Mouse (Mus musculus) midbrain, embryonic 14.5 days (tissue): ENCODE measurements at regions not wholly inside any gene's neighbourhood (a gene's known extent, or its start where the extent isn't known, plus 50 kb on each side); places are given as distances from the start of the nearest gene placed in this dataset.
A peak's percentile ranks its signal among the peaks of the same experiment; 100 is the strongest.

Experiments
- ATAC-seq: fragments of 200-750 bp; cut with Nextera tagmentation; 2 replicates; pipeline ENCODE4 v1.8.0; 2017; ENCODE audit warnings: moderate number of reproducible peaks, moderate library complexity; ENCODE audit not compliant: low FRiP score, low TSS enrichment
- DNase-seq: peaks from one replicate; pipeline ENCODE4 v3.0.0-alpha.2; 2015
- H3K27ac ChIP-seq: fragments of 300-500 bp; sonication (generic); replicated peaks from 2 replicates; pipeline ENCODE4 v1.5.1; 2014; ENCODE audit warnings: mild to moderate bottlenecking, low read depth, low read length, moderate library complexity
- H3K27me3 ChIP-seq: fragments of 300-500 bp; sonication (generic); 2 replicates; pipeline ENCODE4 v1.6.1; 2014; ENCODE audit warnings: low read length, control low read depth, mixed read lengths; ENCODE audit not compliant: control insufficient read depth, insufficient read depth
- H3K36me3 ChIP-seq: fragments of 300-500 bp; sonication (generic); 2 replicates; pipeline ENCODE4 v1.6.1; 2014; ENCODE audit warnings: low read length, control low read depth; ENCODE audit not compliant: control insufficient read depth, insufficient read depth
- H3K4me1 ChIP-seq: fragments of 300-500 bp; sonication (generic); 2 replicates; pipeline ENCODE4 v1.6.1; 2014; ENCODE audit warnings: mild to moderate bottlenecking, antibody characterized with exemption, low read length, control low read depth; ENCODE audit not compliant: control insufficient read depth, insufficient read depth
- H3K4me2 ChIP-seq: fragments of 300-500 bp; sonication (generic); 2 replicates; pipeline ENCODE4 v1.6.1; 2014; ENCODE audit warnings: mild to moderate bottlenecking, low read length, moderate library complexity
- H3K4me3 ChIP-seq: fragments of 300-500 bp; sonication (generic); replicated peaks from 2 replicates; pipeline ENCODE4 v1.5.1; 2014; ENCODE audit warnings: low read depth, low read length
- H3K9ac ChIP-seq: fragments of 300-500 bp; sonication (generic); replicated peaks from 2 replicates; pipeline ENCODE4 v1.6.1; 2014; ENCODE audit warnings: mild to moderate bottlenecking, low read length, moderate library complexity
- H3K9me3 ChIP-seq: fragments of 300-500 bp; sonication (generic); 2 replicates; pipeline ENCODE4 v1.6.1; 2016; ENCODE audit warnings: low read length, control low read depth, mixed read lengths; ENCODE audit not compliant: control insufficient read depth
- WGBS: fragments of 180-500 bp; shearing (Covaris S2); extraction: QIAGEN DNeasy Blood & Tissue Kit; methylation state at CpG from one replicate; pipeline ENCODE4 v1.1.7; 2014; 5-methylcytosine and 5-hydroxymethylcytosine counted together

GRCm38 (mm10) chr6:100176914-100177560 lies 110.2 kb downstream of the Rybp start:
- Histone ChIP-seq H3K9ac (no peak overlapping the region), H3K27ac (no peak overlapping the region), H3K36me3 (no peaks in the 10 kb centered on the region), H3K4me1 (no peaks in the 10 kb centered on the region), H3K9me3 (no peaks in the 10 kb centered on the region), H3K4me3 (no peak overlapping the region), H3K4me2 (no peak overlapping the region), H3K27me3 (peaks cover 5% of the 10 kb centered on the region; the same call in 1 of the 2 replicates)
- ATAC-seq: no peak
- 80% methylated on average over 11 of the region's 11 CpGs for WGBS
- no peak for DNase-seq

DNA sequence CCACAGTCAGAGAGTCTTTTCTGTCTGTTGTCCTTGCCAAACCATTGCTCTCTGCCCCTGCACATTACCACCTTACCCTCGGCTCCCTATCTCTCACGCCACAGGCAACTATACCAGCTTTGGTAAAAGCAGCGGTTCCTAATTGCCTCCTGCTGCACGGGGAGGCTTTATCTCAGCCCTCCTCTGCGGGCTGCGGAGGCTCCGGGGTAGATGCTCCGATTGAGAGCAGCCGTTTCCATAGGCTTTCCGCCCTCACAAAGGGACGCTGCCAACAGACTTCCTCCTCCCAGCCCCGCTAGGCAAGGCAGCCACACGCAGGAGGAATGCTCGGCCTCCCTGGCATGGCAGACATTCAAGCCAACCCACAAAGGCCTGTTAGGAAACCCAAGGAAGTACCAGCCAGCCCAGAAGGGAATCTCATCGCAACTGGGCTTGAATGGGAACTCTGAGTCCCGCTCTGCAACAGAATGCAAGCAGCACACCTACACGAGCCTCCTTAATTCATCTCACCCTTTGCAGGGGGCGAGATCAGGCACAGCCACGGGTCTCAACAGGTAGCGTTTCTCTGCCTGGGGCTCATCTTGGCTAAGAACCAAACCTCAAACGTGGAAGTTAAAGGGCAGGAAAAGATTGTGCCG lies 116.5 kb downstream of the Rybp start:
- peak; percentile 75 for DNase-seq
- Histone ChIP-seq H3K4me1 (peaks cover 11% of the 10 kb centered on the region), H3K9me3 (no peaks in the 10 kb centered on the region), H3K27ac (no peak overlapping the region), H3K4me3 (no peak overlapping the region), H3K36me3 (no peaks in the 10 kb centered on the region), H3K9ac (no peak overlapping the region; the same call in 1 of the 2 replicates), H3K27me3 (peaks cover 9% of the 10 kb centered on the region; the same call in 1 of the 2 replicates), H3K4me2 (peak overlapping the region; percentile 40)
- no peak; the same call in 1 of the 2 replicates for ATAC-seq
- 6% methylated on average over 22 of the region's 22 CpGs for WGBS

DNA sequence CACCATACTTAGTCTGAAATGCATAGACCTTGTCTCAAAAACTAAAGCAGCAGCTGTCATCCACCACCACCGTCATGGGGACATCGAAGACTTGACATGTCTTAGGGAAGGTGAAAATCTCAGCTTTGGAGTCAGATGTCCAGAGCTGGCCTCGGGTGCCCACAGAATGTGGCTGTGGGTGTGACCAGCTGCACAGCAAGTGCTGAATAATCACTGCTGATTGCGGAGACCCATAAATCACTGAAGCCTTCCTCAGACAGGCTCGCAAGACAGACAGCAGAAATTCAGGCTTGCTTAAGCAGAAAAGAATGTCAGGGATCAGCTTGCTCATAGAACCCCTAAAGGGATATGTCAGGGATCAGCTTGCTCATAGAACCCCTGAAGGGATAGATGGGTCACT lies 120.0 kb downstream of the Rybp start:
- ATAC-seq: no peak
- Histone ChIP-seq H3K4me1 (peaks cover 28% of the 10 kb centered on the region), H3K4me3 (no peak overlapping the region), H3K9me3 (no peaks in the 10 kb centered on the region), H3K27ac (no peak overlapping the region), H3K27me3 (peaks cover 5% of the 10 kb centered on the region; the same call in 1 of the 2 replicates), H3K36me3 (no peaks in the 10 kb centered on the region), H3K9ac (no peak overlapping the region), H3K4me2 (no peak overlapping the region)
- 81% methylated on average over 5 of the region's 5 CpGs for WGBS
- DNase-seq: no peak

DNA sequence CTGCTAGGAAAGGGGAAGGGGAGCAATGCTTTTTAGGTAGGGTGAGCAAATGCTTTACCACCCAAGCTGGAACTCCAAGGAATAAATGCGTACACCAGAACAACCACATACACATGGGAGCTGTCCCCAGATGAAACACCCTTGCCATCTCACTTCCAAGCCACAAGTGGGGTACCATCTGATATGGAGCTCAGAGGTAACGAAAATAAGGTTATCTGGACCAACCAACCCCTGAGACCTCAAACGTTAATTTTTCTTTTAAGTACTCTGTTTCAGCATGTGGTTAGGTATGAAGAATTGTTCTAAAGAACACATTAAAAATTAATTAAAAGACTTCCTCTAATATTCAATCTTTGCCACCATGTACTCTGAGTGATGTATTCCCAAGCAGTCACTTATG lies 121.5 kb downstream of the Rybp start:
- no peak for DNase-seq
- Histone ChIP-seq H3K27ac (no peak overlapping the region), H3K27me3 (no peaks in the 10 kb centered on the region)

DNA sequence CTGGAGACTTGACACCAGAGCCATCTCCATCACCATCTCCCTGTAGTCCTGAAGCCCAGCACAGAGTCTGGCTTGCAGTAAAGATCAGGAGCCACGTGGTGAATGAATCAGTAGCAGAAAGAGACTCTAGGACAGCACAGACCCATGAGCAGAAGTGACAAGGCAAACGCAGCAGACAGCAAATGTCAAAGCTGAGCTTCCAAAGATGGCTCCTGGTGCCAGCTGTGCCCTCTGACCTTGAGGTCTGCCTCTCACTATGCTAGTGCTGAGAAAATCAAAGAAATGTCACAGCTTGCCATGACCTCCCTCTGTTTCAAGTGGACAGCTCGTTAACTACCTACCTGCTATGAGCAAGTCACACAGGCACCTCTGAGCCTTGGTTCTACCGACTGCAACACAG lies 123.1 kb downstream of the Rybp start:
- Histone ChIP-seq H3K27ac (no peak overlapping the region), H3K36me3 (no peaks in the 10 kb centered on the region), H3K4me2 (no peak overlapping the region), H3K4me3 (no peak overlapping the region), H3K9ac (no peak overlapping the region), H3K27me3 (0 out of 2 replicates have a peak, but pooled peaks cover 2% of the 10 kb centered on the region), H3K4me1 (peaks cover 19% of the 10 kb centered on the region), H3K9me3 (no peaks in the 10 kb centered on the region)
- 47% methylated on average over 4 of the region's 4 CpGs for WGBS
- no peak for ATAC-seq
- no peak for DNase-seq

More for the DNA sequence above, 121.5 kb downstream of the Rybp start:
- Histone ChIP-seq H3K9ac (no peak overlapping the region), H3K4me1 (peaks cover 23% of the 10 kb centered on the region), H3K36me3 (no peaks in the 10 kb centered on the region), H3K4me3 (no peak overlapping the region), H3K4me2 (no peak overlapping the region), H3K9me3 (no peaks in the 10 kb centered on the region)
- WGBS: 87% methylated on average over 3 of the region's 3 CpGs
- ATAC-seq: no peak

- H3K27me3 ChIP-seq: 0 out of 2 replicates have a peak, but pooled peaks cover 2% of the 10 kb centered on the region
- no peaks in the 10 kb centered on the region for H3K9me3 ChIP-seq
- no peak for DNase-seq
- no peak overlapping the region for H3K4me3 ChIP-seq
- WGBS: 54% methylated on average over 5 of the region's 5 CpGs
- no peak overlapping the region for H3K9ac ChIP-seq
- H3K4me2 ChIP-seq: no peak overlapping the region; the same call in 1 of the 2 replicates
- no peak for ATAC-seq
- no peak overlapping the region for H3K27ac ChIP-seq
- no peaks in the 10 kb centered on the region for H3K36me3 ChIP-seq
- H3K4me1 ChIP-seq: peaks cover 19% of the 10 kb centered on the region
Measured at GRCm38 (mm10) chr6:100163814-100164130, 123.5 kb downstream of the Rybp start.

DNA sequence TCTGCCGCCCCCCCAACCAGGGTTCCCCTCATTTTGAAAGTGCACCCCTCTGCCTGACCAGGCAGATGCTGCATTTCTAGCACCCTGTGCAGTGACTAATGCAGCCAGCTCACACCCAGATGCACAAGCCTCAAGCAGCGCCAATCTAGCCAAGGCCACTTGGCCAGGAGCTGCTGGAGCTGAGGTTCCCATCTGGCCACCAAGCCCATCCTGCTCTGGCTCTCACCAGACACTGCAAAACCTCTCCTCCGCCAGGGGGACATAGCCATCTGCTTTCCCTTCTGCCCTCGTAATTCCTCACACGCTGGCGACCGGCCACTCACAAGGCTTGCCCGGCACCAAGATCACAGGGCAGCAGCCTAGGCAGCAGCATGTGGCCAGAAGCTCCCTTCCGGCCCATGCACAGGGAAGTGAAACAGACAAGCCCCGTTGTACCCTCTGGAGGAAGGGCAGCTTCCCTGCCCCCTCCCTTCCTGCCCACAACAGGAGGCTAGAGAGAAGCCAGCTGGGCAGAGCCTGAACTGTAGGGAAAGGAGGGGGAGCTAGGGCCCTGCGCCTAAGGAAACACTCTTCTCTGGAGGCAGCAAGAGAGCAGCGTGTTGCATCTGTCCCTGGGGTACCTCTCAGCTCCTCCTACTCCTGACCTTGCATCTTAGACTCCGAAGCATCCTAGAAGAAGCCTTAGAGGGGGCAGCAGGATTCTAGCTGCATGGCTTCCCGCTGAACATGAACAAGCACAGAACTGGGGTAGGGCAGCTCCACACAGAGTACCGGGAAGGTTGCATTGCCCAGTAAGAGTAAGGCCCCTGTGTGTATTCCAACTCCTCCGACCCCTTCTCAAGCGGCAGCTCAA lies 124.1 kb downstream of the Rybp start:
- Histone ChIP-seq H3K27ac (peak overlapping the region; percentile 13; the same call in 1 of the 2 replicates), H3K27me3 (0 out of 2 replicates have a peak, but pooled peaks cover 2% of the 10 kb centered on the region), H3K4me2 (peak overlapping the region; percentile 43), H3K4me1 (peaks cover 19% of the 10 kb centered on the region), H3K4me3 (no peak overlapping the region), H3K9me3 (no peaks in the 10 kb centered on the region), H3K36me3 (no peaks in the 10 kb centered on the region), H3K9ac (no peak overlapping the region; the same call in 1 of the 2 replicates)
- DNase-seq (peak; percentile 83), ATAC-seq (peak; percentile 86)
- WGBS: 17% methylated on average over 17 of the region's 17 CpGs

GRCm38 (mm10) chr6:100160670-100161069 lies 126.6 kb downstream of the Rybp start:
- Histone ChIP-seq H3K27me3 (0 out of 2 replicates have a peak, but pooled peaks cover 2% of the 10 kb centered on the region), H3K27ac (no peak overlapping the region), H3K4me1 (peaks cover 26% of the 10 kb centered on the region), H3K4me2 (no peak overlapping the region), H3K4me3 (no peak overlapping the region), H3K36me3 (no peaks in the 10 kb centered on the region), H3K9ac (no peak overlapping the region), H3K9me3 (no peaks in the 10 kb centered on the region)
- ATAC-seq (no peak), DNase-seq (no peak)
- WGBS: 80% methylated on average over 8 of the region's 8 CpGs
